Mouse (Mus musculus) small intestine, adult 10 weeks (tissue): ENCODE data around the gene Slc12a4. TPM values are rescaled to one million over a fixed set of nuclear protein-coding genes. Genes with fewer than 3 reads are reported as not detected.

Experiments
- polyA plus RNA-seq: library from polyadenylated mRNA; stranded (reverse); fragments of 350-450 nt; fragmentation: Illumina TruSeq; extraction: RNeasy Lipid Tissue Mini Kit (QIAGEN cat#74804); gene quantifications from one replicate; pipeline ENCODE4 v1.2.3, GENCODE M21; 2014; ENCODE audit warnings: low replicate concordance

The Slc12a4 gene
- polyA plus RNA-seq, result 0.26 TPM

DNA sequence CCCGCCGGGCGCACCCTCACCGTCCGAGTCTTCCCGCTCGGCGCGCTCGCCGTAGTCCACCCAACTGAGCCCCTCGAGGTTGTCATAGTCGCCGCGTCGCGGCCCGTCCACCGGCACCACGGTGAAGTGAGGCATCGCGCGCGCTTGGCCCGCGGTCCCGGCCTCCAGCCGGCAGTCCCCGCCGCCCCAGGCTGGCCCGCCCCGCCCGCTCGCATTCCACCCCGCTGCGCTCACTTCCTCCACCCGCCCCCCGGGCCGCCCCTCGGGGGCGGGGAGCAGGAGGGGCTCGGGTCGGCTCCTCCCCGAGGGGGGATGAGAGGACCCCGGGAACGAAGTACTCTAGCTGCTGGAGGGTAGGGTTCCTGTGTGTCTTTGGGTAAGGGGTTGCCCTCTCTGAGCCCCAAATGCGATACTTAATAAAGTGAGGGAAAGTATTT is at the start of gene Slc12a4:
Gene Slc12a4, minus strand, starts transcription at position 193 of the 437 bp plus-strand sequence.

DNA sequence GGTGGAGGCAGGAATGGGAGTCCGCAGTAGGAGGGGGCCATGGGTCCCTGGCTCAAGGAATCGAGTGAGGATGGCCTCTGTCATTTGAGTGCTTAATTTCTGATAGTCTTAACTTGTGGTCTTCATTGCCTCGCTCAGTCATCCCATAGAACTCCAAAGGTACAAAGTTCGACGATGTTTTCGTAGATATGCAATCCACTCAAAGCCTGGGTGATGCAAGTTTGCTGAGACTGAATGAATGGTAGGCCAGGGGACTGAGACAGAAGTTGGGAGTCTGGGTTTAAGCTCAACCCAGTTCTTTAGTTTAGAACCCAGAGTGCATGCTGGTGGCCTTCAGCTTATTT is 45.7 kb upstream of the Slc12a4 start, which contains the start of gene Ddx28:
Gene Ddx28, minus strand, starts transcription at position 240 of the 344 bp plus-strand sequence.

DNA sequence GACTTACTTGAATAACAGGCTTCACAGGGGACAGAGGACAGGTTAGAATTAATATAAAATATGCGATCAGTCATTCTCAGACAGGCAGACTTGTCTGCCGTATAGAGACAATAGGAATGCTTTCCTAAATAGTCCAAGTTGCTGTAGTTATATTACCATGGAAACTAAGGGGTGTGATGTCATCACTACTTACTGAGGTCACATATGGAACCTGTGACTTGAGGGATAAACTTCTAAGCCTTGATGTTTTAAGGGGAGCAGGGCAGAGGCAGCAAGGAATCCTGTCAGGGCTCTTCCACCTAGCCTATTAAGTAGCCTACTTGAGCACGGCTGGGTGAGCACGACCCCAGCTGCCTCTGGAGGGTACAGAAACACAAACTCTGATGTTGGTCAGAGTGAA is 40.0 kb upstream of the Slc12a4 start, which contains the start of gene Dpep2nb:
Gene Dpep2nb, minus strand, starts transcription at position 101 of the 400 bp plus-strand sequence.

DNA sequence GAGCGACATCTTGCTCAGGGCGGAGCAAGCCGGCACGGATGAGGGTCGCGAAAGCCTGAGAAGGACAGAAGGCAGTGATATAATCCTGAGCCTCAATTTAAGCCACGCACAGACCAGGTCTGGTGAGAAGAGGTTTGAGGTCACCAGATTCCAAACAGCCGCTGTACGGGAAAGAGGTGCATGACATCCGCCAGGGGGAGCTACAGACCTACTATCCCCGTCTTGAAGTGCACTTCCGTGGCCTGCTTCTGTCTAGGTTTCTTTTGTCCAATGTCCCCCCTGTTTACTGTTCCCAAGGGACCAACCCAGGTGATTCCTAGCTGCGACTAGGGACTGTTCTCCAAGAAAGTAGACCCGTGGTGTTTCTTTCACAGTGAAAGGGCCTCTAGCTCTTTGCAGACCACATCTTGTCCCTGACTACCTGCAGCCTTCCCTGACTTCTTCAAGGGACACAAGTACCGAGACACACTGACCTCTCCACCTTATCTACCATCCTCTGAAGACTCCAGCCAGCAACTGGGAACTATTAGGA is 25.0 kb upstream of the Slc12a4 start, which contains the start of gene Dus2:
Gene Dus2, plus strand, starts transcription at position 482 of the 532 bp plus-strand sequence.

DNA sequence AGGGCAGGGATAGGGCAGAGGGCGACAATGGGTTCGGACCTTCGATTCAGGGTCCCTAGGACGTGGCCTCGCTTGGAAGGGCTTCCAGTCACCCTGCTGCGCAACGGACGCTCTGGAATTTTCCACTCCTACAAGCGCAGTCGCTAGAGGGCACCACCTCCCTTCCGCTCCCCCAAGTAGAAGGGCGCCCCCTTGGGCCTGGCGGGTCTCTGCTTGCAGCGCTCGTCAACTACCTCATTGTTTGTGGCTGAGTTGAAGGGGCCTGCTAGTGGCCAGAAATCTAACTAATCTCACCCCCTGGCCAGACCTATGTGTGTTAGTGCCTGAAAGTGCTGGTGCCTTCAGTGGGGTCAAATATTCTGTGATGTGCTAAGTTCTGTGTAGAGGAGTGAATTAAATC is 13.4 kb upstream of the Slc12a4 start, which contains the start of gene Dpep3:
Gene Dpep3, minus strand, starts transcription at position 105 of the 400 bp plus-strand sequence.

DNA sequence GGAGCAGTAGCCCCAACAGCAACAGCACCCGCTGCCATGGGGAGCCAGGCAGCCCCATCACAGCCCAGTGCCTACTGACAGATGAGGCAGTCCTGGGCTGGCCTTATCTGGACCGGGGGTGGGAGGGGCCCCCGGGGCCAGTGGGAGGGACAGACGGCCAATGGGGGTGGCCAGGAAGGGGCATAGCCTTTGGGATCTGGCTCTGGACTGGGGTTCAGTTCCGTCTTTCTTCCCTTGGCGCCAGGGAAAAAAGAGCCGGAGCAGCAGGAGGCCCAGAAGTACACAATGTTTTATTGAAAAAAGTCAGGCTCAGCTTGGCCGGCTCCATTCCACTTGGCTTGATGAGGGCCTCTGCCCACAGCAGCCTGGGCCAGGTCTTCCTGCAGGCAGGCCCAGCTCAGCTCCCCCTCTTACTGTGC is 22.6 kb downstream of the Slc12a4 start, which contains the start of gene Lcat:
Gene Lcat, minus strand, starts transcription at position 62 of the 419 bp plus-strand sequence.

DNA sequence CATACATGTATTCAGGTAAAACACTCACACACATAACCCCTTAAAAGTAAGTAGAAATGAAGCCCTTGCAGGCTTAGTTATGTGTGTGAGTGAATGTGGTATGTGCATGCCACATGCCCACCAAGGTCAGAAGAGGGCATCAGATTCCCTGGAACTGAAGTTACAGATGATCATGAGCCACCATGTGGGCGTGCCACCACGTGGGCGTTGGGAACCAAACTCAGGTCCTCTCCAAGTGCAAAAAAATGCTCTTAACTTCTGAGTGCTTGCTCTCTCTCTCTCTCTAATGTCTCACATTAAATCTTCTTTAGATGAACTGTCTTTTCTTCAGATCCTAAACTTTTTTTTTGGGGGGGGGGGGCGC is 27.6 kb downstream of the Slc12a4 start, which contains the start of gene Psmb10:
Gene Psmb10, minus strand, starts transcription at position 139 of the 364 bp plus-strand sequence.

DNA sequence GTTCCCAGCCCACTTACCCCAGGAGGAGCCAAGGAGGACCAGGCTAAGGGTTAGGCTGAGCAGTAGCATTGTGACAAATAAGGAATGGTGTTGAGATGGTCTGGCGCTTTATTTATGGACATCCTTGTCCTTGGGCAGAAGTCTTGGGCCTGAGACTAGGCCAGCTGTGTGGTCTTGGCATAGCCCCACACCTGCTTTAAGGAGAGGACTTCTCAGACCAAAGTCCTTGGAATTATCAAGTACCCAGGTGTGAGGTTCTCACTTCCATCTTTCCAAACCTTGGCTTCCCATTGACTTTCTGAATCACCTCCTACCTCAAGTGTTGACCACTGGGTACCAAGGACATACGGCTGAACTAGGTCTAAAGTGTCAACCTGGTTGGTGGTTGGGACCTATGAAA is 32.1 kb downstream of the Slc12a4 start, which contains the start of gene Ctrl:
Gene Ctrl, minus strand, starts transcription at position 101 of the 400 bp plus-strand sequence.

DNA sequence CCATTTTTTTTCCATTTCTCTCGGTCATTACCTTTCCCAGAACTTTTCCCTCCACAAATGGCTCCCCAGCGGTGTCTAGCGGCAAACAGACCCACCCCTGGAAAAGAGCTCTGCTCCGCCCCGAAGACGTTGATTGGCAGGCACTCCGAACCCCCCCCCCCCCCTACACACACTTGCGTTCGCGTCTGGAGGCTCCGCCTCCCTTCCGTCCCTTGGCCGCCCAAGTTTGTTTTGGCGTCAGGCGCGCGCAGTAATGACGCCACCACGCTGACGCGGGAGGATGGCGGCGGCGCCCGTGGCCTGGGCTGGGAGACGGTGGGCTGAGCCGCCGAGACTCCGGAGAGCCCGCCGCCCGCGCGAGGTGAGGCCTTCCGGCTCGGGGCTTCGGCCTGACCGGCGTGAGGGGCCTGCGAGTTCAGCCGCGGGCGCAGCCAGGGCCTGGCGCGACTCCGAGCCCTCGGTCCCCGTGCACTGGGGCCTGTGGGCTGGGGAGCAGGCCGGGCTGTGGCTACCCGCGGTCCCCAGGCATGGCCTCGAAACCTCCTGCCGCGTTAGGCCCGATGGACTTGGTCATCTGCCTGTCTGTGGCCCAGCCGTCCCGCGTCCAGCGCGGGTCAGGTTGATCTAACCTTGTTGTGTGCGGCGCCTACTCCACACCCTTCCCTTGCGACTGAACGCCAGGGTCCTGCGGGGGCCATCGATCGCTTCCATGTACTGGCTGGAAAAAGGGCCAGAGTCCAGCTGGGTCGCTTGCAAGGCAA is 65.5 kb downstream of the Slc12a4 start, which contains the start of gene Pskh1:
Gene Pskh1, plus strand, starts transcription at position 262 of the 761 bp plus-strand sequence.

Other genes starting within 250 kb of the Slc12a4 start
- gene Gfod2, start 207.4 kb downstream of the Slc12a4 start, polyA plus RNA-seq, result 0.22 TPM
- 3.2 TPM for gene Ranbp10, start 138.7 kb downstream of the Slc12a4 start, polyA plus RNA-seq
- gene Tsnaxip1, start 138.4 kb downstream of the Slc12a4 start, polyA plus RNA-seq, result not detected
- 1.1 TPM for gene Cenpt, start 112.8 kb downstream of the Slc12a4 start, polyA plus RNA-seq
- 4.3 TPM for gene Thap11, start 111.0 kb downstream of the Slc12a4 start, polyA plus RNA-seq
- gene Nutf2, start 105.5 kb downstream of the Slc12a4 start, polyA plus RNA-seq, result 40.2 TPM
- gene Edc4, start 85.2 kb downstream of the Slc12a4 start, polyA plus RNA-seq, result 1.5 TPM
- not detected for gene Nrn1l, start 72.5 kb downstream of the Slc12a4 start, polyA plus RNA-seq
- gene Pskh1, start 65.7 kb downstream of the Slc12a4 start, polyA plus RNA-seq, result 0.52 TPM
- 24.9 TPM for gene Ctrl, start 32.2 kb downstream of the Slc12a4 start, polyA plus RNA-seq
- gene Psmb10, start 27.7 kb downstream of the Slc12a4 start, polyA plus RNA-seq, result 1.7 TPM
- not detected for gene Lcat, start 22.7 kb downstream of the Slc12a4 start, polyA plus RNA-seq
- gene Dpep3, start 13.3 kb upstream of the Slc12a4 start, polyA plus RNA-seq, result not detected
- gene Dus2, start 25.2 kb upstream of the Slc12a4 start, polyA plus RNA-seq, result 1.3 TPM
- gene Dpep2nb, start 39.9 kb upstream of the Slc12a4 start, polyA plus RNA-seq, result not detected
- 1.4 TPM for gene Ddx28, start 45.8 kb upstream of the Slc12a4 start, polyA plus RNA-seq
- 75.6 TPM for gene Nfatc3, start 92.7 kb upstream of the Slc12a4 start, polyA plus RNA-seq
- gene Esrp2, start 170.9 kb upstream of the Slc12a4 start, polyA plus RNA-seq, result 5.4 TPM
- gene Pla2g15, start 184.3 kb upstream of the Slc12a4 start, polyA plus RNA-seq, result 0.82 TPM
- gene Slc7a6, start 202.8 kb upstream of the Slc12a4 start, polyA plus RNA-seq, result 3.3 TPM
- 41.1 TPM for gene Slc7a6os, start 244.8 kb upstream of the Slc12a4 start, polyA plus RNA-seq
- gene Prmt7, start 244.8 kb upstream of the Slc12a4 start, polyA plus RNA-seq, result 2.0 TPM